Mouse (Mus musculus) hindbrain, embryonic 10.5 days (tissue): Measurements from ENCODE around the gene Mast4. TPM values are rescaled to one million over a fixed set of nuclear protein-coding genes. Genes with fewer than 3 reads are reported as not detected.

Experiments
- DNase-seq: peaks from one replicate; pipeline ENCODE4 v3.0.0-alpha.2; 2017; ENCODE audit warnings: low spot score
- H3K27ac ChIP-seq: fragments of 300-500 bp; sonication (generic); 2 replicates; pipeline ENCODE4 v1.5.1; 2016; ENCODE audit warnings: mild to moderate bottlenecking, moderate library complexity
- H3K27me3 ChIP-seq: fragments of 300-500 bp; sonication (generic); 2 replicates; pipeline ENCODE4 v1.6.1; 2016; ENCODE audit warnings: mild to moderate bottlenecking; ENCODE audit not compliant: poor library complexity, insufficient read depth, severe bottlenecking
- H3K36me3 ChIP-seq: fragments of 300-500 bp; sonication (generic); 2 replicates; pipeline ENCODE4 v1.6.1; 2016; ENCODE audit warnings: mild to moderate bottlenecking, moderate library complexity
- H3K4me1 ChIP-seq: fragments of 300-500 bp; sonication (generic); replicated peaks from 2 replicates; pipeline ENCODE4 v1.6.1; 2016; ENCODE audit warnings: mild to moderate bottlenecking
- H3K4me3 ChIP-seq: fragments of 300-500 bp; sonication (generic); 2 replicates; pipeline ENCODE4 v1.5.1; 2016; ENCODE audit warnings: mild to moderate bottlenecking, moderate library complexity
- H3K9me3 ChIP-seq: fragments of 300-500 bp; sonication (generic); 2 replicates; pipeline ENCODE4 v1.6.1; 2016; ENCODE audit warnings: mild to moderate bottlenecking, moderate library complexity
- WGBS: fragments of 180-500 bp; shearing (Covaris S2); methylation state at CpG from one replicate; pipeline ENCODE4 v1.1.7; 2016; 5-methylcytosine and 5-hydroxymethylcytosine counted together
- polyA plus RNA-seq: library from polyadenylated mRNA; unstranded; fragments of >200 nt; fragmentation: Nextera tagmentation; extraction: Ambion mirVana; gene quantifications from 2 replicates; pipeline ENCODE4 v1.2.1, GENCODE M21; 2016

The Mast4 gene
- polyA plus RNA-seq, 1 experiment from 2014 or later = 19.3 TPM

DNA sequence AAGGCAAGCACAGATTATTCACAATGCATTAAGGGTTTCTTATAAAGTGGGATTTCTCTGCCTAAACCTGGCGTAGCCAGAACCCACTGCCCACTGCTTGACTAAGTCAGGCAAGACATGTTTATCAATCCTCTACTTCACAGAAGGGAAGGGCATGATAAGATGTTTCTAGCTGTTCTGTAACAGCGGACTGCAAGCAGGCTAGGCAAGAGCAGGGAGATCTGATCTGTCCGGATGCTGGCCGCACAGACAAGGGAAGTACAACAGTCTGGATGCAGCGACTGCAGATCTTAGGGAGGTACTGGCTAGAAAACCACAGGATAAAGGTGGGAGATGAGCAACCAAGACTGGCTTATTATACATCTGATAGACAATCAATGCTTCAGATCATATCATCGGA lies 519.1 kb downstream of the Mast4 start:
- WGBS = 95% methylated on average over 6 of the region's 6 CpGs
- DNase-seq = no peak
- H3K36me3 ChIP-seq = no peaks in the 10 kb centered on the region
- no peak overlapping the region for H3K4me3 ChIP-seq
- H3K9me3 ChIP-seq = no peaks in the 10 kb centered on the region
- H3K27me3 ChIP-seq = no peaks in the 10 kb centered on the region
- H3K27ac ChIP-seq = no peak overlapping the region
- H3K4me1 ChIP-seq = peaks cover 22% of the 10 kb centered on the region

DNA sequence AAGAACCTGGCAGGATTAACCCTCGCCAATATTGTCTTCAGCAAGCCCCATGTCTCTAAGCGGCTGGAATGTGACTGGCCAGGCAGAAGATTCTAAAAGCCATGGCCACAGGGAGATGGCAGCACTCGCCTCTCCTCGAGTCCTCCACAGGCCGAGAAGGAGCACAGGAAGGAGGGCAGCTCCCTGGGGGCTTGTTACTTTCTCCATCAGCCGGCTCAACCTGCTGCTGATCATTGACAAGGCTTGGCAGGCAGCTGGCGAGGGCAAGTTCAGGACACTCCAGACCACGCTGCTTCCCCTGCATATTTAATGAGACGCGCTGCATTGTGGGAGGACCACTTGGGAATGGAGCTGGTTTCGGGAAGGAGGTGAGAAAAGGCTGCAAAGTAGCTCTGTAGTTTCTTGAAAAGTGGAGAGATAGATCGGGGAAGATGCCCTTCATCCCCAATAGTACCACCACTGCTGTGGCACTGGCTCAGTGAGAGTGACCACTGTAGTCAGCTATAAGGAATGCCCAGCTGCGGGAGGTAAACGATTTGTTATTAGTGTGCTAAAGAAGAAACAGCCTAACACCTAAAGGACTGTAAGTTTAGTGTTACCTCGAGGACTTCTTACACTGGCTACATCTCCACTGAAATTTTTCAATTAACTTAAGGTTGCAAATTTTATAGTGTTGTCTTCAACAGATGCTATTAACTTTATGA lies 523.0 kb downstream of the Mast4 start:
- peak overlapping the region; percentile 63; the same call in 1 of the 2 replicates for H3K27ac ChIP-seq
- H3K4me3 ChIP-seq = peak overlapping the region; percentile 42
- H3K4me1 ChIP-seq = peaks cover 21% of the 10 kb centered on the region
- no peaks in the 10 kb centered on the region for H3K36me3 ChIP-seq
- no peaks in the 10 kb centered on the region for H3K9me3 ChIP-seq
- DNase-seq = peak; percentile 82
- H3K27me3 ChIP-seq = no peaks in the 10 kb centered on the region
- 17% methylated on average over 15 of the region's 15 CpGs for WGBS

DNA sequence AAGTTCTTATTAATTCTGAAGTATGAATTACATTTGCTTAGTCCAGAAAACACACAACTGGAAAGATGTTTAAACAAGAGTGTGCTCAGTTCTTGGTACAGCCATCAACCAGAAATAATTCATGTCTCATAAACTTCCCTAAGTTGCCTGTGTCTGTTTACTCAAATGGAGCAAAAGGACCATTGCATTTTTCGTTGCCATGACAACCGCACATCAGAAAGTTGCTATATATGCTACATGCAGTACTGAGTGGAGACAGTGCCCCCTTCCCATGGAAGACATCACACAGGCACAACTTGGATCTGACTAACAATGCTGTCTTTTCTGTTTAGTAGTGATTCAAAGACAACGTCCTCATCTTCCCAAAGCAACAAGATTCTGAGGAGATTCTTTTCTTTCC lies 527.6 kb downstream of the Mast4 start:
- no peak for DNase-seq
- Histone ChIP-seq H3K4me3 (no peak overlapping the region), H3K36me3 (no peaks in the 10 kb centered on the region), H3K4me1 (peaks cover 27% of the 10 kb centered on the region), H3K9me3 (no peaks in the 10 kb centered on the region), H3K27me3 (no peaks in the 10 kb centered on the region), H3K27ac (no peak overlapping the region)
- 89% methylated on average over 3 of the region's 3 CpGs for WGBS

DNA sequence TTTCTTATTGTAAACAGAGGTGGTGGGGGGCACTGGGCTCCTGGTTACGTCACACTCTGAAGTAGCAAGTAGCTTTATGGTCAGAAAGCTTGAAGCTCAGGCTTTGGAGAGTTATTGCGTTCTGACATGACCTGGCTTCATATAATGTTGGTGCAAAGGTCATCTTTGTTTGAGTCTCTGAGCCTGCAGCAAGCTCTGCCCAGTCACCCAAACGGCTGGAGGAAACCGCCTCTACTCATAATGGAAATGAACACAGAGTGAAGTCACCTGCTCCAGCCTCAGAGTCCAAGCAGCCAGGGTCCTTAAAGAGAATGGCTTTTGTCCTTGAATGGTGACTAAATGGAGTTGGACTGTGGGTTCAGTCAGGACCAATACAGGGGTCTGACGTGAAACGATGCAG lies 529.1 kb downstream of the Mast4 start:
- WGBS = 83% methylated on average over 6 of the region's 6 CpGs
- no peak overlapping the region for H3K4me3 ChIP-seq
- DNase-seq = no peak
- no peaks in the 10 kb centered on the region for H3K36me3 ChIP-seq
- H3K4me1 ChIP-seq = peaks cover 13% of the 10 kb centered on the region
- H3K27me3 ChIP-seq = no peaks in the 10 kb centered on the region
- H3K27ac ChIP-seq = no peak overlapping the region
- no peaks in the 10 kb centered on the region for H3K9me3 ChIP-seq

DNA sequence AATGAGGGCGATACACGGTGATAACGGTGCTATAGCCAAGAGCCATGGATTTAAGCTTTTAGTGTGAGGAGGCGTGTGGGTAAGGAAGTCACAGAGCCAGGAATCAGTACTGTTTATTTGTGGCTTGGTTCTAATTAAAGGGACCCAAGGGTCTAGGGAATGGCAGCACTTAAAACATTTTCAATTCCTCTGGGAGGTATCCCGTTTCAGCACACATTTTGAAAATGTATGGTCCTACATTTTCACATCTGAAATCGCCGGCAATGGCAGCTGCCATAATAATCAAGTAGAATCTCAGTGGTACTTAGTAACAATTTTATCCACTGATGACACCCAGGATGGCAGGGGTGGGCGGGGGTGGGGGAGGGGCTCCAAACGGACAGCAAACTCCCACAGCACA lies 531.1 kb downstream of the Mast4 start:
- Histone ChIP-seq H3K9me3 (no peaks in the 10 kb centered on the region), H3K27ac (peak overlapping the region; percentile 29; the same call in 1 of the 2 replicates), H3K27me3 (no peaks in the 10 kb centered on the region), H3K4me1 (peaks cover 10% of the 10 kb centered on the region), H3K36me3 (peaks cover under 1% of the 10 kb centered on the region; the same call in 1 of the 2 replicates), H3K4me3 (no peak overlapping the region)
- no peak for DNase-seq
- WGBS = 74% methylated on average over 9 of the region's 9 CpGs

DNA sequence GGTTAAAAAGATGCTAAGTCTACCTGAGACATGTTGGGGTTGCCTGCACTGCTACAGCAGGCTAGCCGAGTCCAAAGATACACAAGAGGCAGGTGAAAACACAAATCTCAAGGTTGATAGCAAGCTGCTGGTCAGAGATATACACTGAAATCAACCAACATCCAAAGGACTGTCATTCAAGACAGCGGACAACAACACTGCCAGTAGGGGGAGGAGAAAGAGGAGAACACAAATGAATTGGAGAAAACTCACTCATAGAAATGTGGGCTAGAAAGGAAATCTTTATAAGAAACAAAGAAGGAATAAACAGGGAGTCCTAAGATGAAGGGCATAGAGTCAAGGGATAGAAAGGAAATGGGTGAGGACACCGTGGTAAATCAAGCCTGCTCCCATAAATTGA lies 542.1 kb downstream of the Mast4 start:
- DNase-seq = no peak
- Histone ChIP-seq H3K36me3 (peaks cover 33% of the 10 kb centered on the region), H3K4me1 (peaks cover 6% of the 10 kb centered on the region; the same call in 1 of the 2 replicates), H3K9me3 (no peaks in the 10 kb centered on the region), H3K27ac (no peak overlapping the region), H3K4me3 (no peak overlapping the region), H3K27me3 (no peaks in the 10 kb centered on the region)
- 93% methylated on average over 3 of the region's 3 CpGs for WGBS

DNA sequence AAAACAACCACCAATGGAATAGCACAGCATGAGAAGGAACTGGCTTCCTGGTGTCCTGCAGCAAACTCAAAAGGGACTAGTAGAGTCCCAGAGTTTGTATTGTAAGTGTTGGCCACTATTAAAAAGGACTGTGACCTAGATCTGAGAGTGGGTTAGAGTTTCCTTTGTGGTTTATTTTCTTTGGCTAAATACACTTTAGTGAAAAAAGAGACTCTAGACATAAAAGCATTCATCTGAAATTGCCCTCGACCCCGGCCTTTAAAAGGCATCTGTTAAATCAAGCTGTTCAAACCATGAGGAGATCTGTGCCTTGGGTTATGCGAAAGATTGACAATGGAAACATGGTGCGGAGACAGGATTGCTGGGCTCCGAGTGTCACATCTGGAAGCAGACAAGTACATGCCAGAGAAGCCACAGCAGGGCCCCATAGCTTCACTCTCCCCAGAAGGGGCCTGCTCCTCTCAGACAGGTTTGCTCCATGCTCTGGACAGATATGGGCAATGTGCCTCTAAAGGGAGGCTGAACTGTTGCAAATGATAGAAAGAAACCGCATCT lies 543.6 kb downstream of the Mast4 start:
- H3K27ac ChIP-seq = no peak overlapping the region
- 47% methylated on average over 6 of the region's 6 CpGs for WGBS

DNA sequence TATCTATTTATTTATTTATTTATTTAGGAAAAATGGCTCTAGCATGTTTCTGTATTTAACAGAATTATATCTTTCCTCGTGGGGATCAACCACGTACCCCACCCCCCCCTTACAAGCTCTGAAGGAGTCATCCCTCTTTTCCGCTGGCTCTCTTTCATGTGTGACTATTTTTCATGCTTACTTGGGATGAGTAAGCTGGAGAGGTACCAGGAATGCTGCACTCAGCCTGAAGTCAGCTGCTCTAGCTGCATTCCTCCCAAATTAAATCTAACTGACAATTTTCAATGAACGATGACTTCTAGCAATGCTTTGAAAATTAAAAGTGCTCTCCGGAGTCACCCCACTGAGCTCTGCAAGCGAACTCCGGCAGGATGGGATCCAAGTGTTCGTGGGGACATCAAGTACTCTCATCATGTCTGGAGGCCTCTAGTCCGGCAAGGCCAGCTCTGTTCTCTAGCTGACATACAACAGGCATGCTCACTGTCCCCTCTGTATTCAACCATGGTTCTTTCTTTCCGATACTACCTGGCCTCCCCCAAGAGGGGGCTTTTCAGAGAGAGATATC lies 547.5 kb downstream of the Mast4 start:
- H3K9me3 ChIP-seq = no peaks in the 10 kb centered on the region
- no peak overlapping the region for H3K4me3 ChIP-seq
- no peak for DNase-seq
- H3K27ac ChIP-seq = no peak overlapping the region
- no peaks in the 10 kb centered on the region for H3K27me3 ChIP-seq
- H3K36me3 ChIP-seq = peaks cover 32% of the 10 kb centered on the region
- peaks cover 6% of the 10 kb centered on the region; the same call in 1 of the 2 replicates for H3K4me1 ChIP-seq
- 88% methylated on average over 10 of the region's 10 CpGs for WGBS

More for the DNA sequence above, 543.6 kb downstream of the Mast4 start:
- Histone ChIP-seq H3K9me3 (no peaks in the 10 kb centered on the region), H3K4me3 (no peak overlapping the region), H3K27me3 (no peaks in the 10 kb centered on the region), H3K4me1 (peaks cover 6% of the 10 kb centered on the region; the same call in 1 of the 2 replicates), H3K36me3 (peaks cover 25% of the 10 kb centered on the region)
- DNase-seq = peak; percentile 40

DNA sequence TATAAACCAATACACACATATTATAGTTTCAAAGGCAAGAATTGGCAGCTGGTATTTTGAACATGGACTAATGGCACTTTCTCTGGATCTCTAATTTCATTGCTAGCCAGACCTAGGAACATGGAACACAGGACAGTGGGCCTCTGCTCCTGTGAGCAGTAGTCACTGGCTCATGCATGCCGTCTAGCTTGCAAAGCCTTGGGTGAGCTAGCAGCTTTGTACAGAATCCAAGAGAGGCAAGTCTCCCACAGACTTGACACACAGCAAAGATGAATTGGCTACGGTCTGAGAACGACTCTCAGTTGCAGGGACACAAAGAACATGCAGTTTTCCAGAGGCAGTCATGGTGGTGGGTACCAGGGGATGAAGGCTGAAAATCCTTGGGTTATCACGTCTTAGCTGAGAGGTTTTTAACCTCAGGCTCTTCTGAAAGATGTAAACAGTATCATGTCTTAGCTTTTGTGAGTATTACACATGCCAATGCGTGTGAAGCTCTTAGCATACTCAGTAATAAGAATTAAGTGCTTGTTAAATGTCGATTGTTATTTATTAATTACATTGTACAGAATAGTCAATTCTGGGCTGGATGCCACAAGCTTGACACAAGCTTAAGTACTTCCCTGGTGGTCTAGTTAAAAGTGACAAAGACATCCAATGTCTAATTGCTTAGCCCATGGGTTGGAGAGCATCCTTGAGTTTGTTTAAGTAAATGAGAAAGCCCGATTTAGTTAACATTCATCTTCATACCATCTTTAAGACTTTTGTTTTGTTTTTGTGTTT lies 550.6 kb downstream of the Mast4 start:
- 89% methylated on average over 7 of the region's 7 CpGs for WGBS
- Histone ChIP-seq H3K27me3 (no peaks in the 10 kb centered on the region), H3K4me3 (no peak overlapping the region), H3K36me3 (peaks cover 53% of the 10 kb centered on the region), H3K27ac (no peak overlapping the region), H3K9me3 (no peaks in the 10 kb centered on the region), H3K4me1 (no peaks in the 10 kb centered on the region)
- no peak for DNase-seq

DNA sequence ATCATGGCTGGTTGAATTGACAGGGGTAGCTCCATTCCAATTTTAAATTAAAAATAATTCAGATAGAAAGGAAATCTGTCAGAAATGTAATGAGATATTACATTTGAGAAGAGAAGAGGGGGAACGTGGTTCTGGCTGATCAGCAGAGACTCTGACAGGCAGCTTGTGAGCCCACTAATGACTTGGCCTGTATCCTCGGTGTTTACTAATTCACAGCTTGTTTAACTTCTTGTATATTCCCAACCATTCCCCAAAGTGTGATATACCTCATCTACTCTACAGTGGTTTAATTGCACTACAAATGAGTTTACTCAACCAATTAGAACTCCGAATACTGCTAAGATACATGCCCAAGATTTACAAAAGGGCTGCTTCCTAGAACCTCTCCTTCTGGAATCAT lies 555.0 kb downstream of the Mast4 start:
- WGBS = 94% methylated on average over 3 of the region's 3 CpGs
- H3K36me3 ChIP-seq = peaks cover 52% of the 10 kb centered on the region

DNA sequence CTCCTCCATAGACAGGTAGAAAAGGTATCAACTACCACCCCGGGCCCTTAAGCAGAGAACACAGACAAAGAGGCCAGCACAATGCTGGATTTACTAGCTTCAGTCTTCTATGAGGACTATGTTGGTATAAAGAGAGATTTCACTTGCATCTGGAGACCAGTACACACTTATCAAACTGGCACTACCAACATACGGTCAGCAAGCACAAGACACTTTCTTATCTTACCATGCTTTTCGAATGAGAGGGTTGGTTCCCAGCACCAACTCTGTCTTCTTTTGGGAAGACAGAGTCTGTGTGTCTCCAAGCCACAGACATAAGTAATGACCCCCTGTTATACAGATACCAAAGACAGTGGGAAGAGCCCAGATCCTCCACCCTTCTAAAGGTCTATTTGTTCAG lies 555.4 kb downstream of the Mast4 start:
- Histone ChIP-seq H3K27me3 (no peaks in the 10 kb centered on the region), H3K9me3 (no peaks in the 10 kb centered on the region), H3K4me3 (no peak overlapping the region), H3K36me3 (peaks cover 55% of the 10 kb centered on the region), H3K27ac (no peak overlapping the region), H3K4me1 (peaks cover 3% of the 10 kb centered on the region; the same call in 1 of the 2 replicates)
- no peak for DNase-seq
- 94% methylated on average over 3 of the region's 3 CpGs for WGBS

More for the DNA sequence above, 555.0 kb downstream of the Mast4 start:
- Histone ChIP-seq H3K9me3 (no peaks in the 10 kb centered on the region), H3K4me3 (no peak overlapping the region), H3K27ac (no peak overlapping the region), H3K27me3 (no peaks in the 10 kb centered on the region), H3K4me1 (peaks cover 3% of the 10 kb centered on the region; the same call in 1 of the 2 replicates)
- DNase-seq = no peak

DNA sequence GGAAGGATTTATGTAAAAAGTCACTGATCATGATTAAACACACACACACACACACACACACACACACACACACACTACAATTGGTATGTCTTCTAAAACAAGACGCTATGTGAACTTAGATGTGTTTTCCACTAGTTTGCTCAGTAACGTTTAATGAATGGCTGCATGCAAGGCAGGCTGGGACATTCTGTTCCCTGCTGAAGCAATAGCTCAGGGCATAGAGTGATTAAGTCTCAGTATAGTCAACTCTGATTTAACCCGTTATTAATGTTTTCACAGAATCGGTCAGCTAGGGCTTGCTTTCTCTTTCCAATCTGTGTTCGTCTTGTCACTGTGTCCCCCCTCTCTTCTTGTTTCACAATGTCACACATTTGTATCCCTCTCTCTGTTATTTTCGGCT lies 558.8 kb downstream of the Mast4 start:
- Histone ChIP-seq H3K27ac (no peak overlapping the region), H3K4me3 (no peak overlapping the region), H3K27me3 (no peaks in the 10 kb centered on the region), H3K36me3 (peaks cover 50% of the 10 kb centered on the region), H3K4me1 (peaks cover 3% of the 10 kb centered on the region; the same call in 1 of the 2 replicates), H3K9me3 (no peaks in the 10 kb centered on the region)
- DNase-seq = no peak
- 87% methylated on average over 6 of the region's 6 CpGs for WGBS
